Mouse (Mus musculus) thymus, adult 2 months (tissue): ENCODE results near the gene Limd2. TPM values are rescaled to one million over a fixed set of nuclear protein-coding genes. Genes with fewer than 3 reads are reported as not detected.

ENCODE experiments used
- DNase-seq: peaks from one replicate; pipeline ENCODE4 v3.0.0; 2021
- H3K27ac ChIP-seq: fragments of 200-500 bp; 2 replicates; pipeline ENCODE4 v1.5.1; 2012; ENCODE audit warnings: low read length, control low read depth; ENCODE audit not compliant: control insufficient read depth, insufficient read depth
- H3K27me3 ChIP-seq: fragments of 200-500 bp; 2 replicates; pipeline ENCODE4 v1.6.1; 2012; ENCODE audit warnings: mild to moderate bottlenecking, low read length, moderate library complexity, mixed read lengths; ENCODE audit not compliant: control insufficient read depth, insufficient read depth
- H3K36me3 ChIP-seq: fragments of 200-500 bp; 2 replicates; pipeline ENCODE4 v1.6.1; 2012; ENCODE audit warnings: mild to moderate bottlenecking, low read length, moderate library complexity; ENCODE audit not compliant: control insufficient read depth, insufficient read depth
- H3K4me1 ChIP-seq: fragments of 200-500 bp; replicated peaks from 2 replicates; pipeline ENCODE4 v1.6.1; 2012; ENCODE audit warnings: low read length; ENCODE audit not compliant: control insufficient read depth, insufficient read depth
- H3K4me3 ChIP-seq: fragments of 200-500 bp; 2 replicates; pipeline ENCODE4 v1.5.1; 2012; ENCODE audit warnings: mild to moderate bottlenecking, low read length, control low read depth, moderate library complexity; ENCODE audit not compliant: control insufficient read depth, insufficient read depth
- CTCF ChIP-seq: fragments of 200-500 bp; IDR thresholded peaks from 2 replicates; pipeline ENCODE4 v1.5.1; 2012; ENCODE audit warnings: mild to moderate bottlenecking, control low read depth, low read length, moderate library complexity, borderline replicate concordance; ENCODE audit not compliant: control insufficient read depth, poor library complexity, insufficient read depth; ENCODE audit errors: extremely low read depth
- POLR2A ChIP-seq: fragments of 200-500 bp; IDR thresholded peaks from 2 replicates; pipeline ENCODE4 v1.6.1; 2012; ENCODE audit warnings: mild to moderate bottlenecking, low read length, control low read depth, moderate library complexity; ENCODE audit not compliant: control insufficient read depth, poor library complexity, insufficient read depth; ENCODE audit errors: extremely low read depth
- WGBS: fragments of 180-500 bp; shearing (Covaris S2); methylation state at CpG from one replicate; pipeline ENCODE4 v1.1.7; 2018; 5-methylcytosine and 5-hydroxymethylcytosine counted together
- polyA plus RNA-seq: library from polyadenylated mRNA; depleted of rRNA; stranded (reverse); fragments of >200 nt; gene quantifications from 2 replicates; pipeline ENCODE4 v1.2.3, GENCODE M21; 2012

The Limd2 gene
- polyA plus RNA-seq, 1 experiment, result 594 TPM

DNA sequence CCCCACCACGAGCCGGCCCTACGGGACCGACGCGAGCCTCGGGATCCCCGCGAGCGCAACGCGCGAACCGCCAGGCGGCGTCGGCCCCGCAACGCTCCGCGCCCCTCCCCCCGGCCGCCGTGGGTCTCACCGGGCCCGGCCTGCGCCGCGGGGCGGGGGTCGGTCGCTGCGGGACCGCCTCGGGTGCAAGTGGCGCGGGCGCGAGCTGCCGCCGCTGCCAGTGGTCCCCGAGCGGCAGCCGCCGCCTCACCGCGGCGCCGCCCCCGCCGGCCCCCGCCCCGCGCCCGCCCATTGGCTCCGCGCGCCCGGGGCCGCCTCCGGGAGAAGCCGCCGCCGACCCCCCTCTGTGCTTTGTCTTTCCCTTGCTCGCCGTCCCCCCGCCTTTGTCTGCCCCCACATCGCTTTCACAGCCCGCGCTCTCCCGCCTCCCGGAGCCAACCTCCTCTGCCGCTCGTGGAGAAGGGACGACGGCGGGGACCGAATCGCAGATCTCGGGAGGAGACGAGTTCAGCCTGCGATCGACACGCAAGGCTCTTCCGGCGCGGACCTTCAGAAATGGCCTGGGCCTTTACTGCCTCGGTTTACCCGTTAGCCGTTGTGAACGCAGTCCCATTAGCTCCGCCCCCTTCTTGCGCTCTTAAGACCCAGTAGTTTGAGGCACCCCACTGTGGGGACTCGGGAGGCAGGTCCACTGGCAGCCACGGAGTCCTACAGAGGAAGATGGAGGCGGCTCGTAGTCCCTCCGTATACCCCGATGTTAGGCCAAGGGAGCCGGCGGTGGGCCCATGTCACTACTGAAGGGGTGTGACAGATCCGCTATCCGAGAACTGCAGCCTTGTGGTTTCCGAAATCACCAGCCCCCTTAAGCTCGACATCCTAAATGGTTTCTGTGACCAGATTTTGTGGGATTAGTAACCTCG is 479 bp downstream of the Limd2 start:
- H3K4me1 ChIP-seq, result peaks cover 47% of the 10 kb centered on the region

DNA sequence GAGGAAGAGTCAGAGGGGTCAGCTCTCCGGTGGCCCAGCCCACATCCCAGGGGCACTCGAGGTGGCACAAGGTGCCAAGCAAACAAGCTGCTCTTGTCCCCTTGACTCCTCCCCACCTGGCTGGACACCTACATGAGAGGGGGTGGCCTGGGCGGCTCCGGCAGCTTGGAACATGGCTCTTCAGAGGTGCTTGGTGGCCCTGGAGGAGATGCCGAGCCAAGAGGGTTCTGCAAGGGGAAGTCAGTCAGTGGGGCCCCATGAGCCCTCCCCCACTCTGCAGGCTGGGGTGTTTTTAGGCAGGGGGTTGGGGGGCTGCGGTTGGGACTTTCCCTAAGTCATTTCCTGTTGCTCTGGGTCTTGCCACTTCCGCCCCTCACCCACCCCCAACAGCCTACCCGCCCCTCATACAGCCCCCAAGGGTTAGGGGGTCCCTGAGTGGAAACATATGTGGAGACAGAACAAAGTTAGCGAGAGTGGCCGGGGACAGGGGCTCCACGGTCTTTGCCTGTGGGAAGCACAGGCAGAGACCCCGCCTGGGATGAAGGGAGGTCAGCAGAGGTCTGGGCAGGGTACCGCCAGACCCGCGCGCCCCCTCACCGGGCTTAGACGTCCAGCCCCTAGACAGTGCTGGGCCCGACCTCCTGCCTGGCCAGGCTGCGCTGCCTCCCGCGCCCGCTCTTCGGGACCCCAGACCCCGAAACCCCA is 1.3 kb downstream of the Limd2 start:
- peaks cover 40% of the 10 kb centered on the region for H3K4me1 ChIP-seq
- TF ChIP-seq POLR2A, result peak; percentile 87
- no peak for TF ChIP-seq CTCF
- DNase-seq, result peak; percentile 95
- H3K27ac ChIP-seq, result peak overlapping the region; percentile 99
- H3K27me3 ChIP-seq, result no peaks in the 10 kb centered on the region
- peak overlapping the region; percentile 97 for H3K4me3 ChIP-seq
- peaks cover 39% of the 10 kb centered on the region for H3K36me3 ChIP-seq
- under 1% methylated on average over 24 of the region's 25 CpGs for WGBS

More for the DNA sequence above, 479 bp downstream of the Limd2 start:
- Histone ChIP-seq H3K36me3 (peaks cover 32% of the 10 kb centered on the region), H3K27ac (peak overlapping the region; percentile 99), H3K4me3 (peak overlapping the region; percentile 97), H3K27me3 (no peaks in the 10 kb centered on the region)
- DNase-seq, result peak; percentile 89
- TF ChIP-seq POLR2A (peak; percentile 100), CTCF (no peak)
- WGBS, result 2% methylated on average over 104 of the region's 106 CpGs

DNA sequence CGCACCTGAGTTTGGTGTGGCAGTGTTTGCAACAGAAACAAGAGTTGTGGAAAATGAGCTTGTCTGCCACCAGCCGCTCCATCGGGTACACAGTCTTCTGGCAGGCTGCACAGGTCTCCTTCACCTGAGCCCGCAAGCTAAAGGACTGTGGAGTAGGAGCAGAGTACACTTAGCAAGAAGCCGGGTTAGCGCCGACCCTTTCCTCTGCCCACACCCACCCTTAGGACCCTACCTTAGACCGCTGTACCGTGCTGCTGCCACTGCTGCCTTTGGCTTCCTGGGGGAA is 1.8 kb downstream of the Limd2 start:
- TF ChIP-seq POLR2A, result no peak
- TF ChIP-seq CTCF, result no peak
- peaks cover 40% of the 10 kb centered on the region for H3K36me3 ChIP-seq
- H3K4me3 ChIP-seq, result peak overlapping the region; percentile 97
- 3% methylated on average over 9 of the region's 9 CpGs for WGBS
- no peaks in the 10 kb centered on the region for H3K27me3 ChIP-seq
- peak overlapping the region; percentile 97 for H3K27ac ChIP-seq
- H3K4me1 ChIP-seq, result peaks cover 43% of the 10 kb centered on the region
- no peak for DNase-seq

DNA sequence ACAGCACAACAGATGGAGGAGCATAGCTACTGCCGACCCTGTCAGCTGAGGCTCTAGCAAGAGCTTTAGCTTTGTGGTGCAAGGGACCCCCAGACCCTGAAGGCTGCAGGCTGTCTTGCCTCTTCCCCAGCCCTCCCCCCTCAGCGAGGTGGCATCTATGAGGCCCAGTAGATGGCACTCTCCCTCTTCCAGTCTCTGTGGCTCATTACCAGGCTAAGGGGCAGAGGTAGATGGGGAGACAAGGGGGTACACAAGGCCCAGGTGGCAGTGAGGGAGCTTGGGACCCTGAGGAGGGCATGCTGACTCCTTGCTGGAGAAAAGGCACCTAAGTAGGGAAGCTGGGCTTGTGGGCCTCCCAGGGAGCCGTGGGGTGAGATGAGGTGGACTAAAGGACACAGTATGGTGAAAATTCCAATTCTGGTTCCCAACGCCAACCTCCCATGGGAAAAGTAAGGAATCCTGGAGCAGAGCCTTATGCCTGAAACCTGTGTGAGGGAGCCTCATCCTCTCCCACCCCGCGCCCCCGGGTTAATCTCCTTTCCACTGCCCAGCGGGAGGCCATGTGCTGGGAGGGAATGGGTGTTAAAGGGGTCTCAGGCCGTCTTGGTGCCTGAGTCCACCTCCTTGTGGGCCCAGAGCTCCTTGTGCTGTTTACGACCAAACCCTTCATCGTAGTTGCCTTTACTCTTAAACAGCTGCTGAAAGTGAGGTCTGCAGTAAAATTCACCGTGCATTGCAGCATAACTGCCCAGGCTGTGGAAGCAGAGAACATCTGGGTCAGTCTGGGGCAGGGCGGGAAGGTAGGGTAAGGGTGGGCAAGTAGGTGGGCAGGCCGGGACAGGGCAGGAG is 2.4 kb downstream of the Limd2 start:
- Histone ChIP-seq H3K27ac (peak overlapping the region; percentile 97), H3K36me3 (peaks cover 40% of the 10 kb centered on the region), H3K4me1 (peaks cover 44% of the 10 kb centered on the region), H3K4me3 (peak overlapping the region; percentile 97), H3K27me3 (no peaks in the 10 kb centered on the region)
- no peak for TF ChIP-seq POLR2A
- peak; percentile 83 for TF ChIP-seq CTCF
- peak; percentile 75 for DNase-seq
- WGBS, result 26% methylated on average over 14 of the region's 14 CpGs

DNA sequence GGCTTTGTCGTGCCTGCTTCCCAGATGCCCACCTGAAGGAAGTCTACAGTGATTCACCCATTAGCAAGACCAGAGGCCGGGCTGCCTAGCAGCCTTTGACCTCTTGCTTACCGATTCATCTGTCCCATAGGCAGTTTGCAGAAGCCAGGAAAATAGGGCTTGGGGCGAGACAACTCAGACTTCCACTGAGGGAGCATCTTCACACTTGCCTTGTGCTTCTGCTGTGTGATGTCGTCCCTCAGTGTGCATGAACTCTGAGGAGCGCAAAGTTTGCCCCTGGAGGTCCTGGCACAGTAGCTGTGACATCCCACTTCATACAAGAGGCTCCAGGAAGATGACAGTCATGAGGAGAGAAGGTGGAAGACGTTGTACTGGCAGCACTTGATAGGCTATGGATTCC is 3.5 kb downstream of the Limd2 start:
- Histone ChIP-seq H3K4me3 (peak overlapping the region; percentile 10), H3K27ac (peak overlapping the region; percentile 6; the same call in 1 of the 2 replicates), H3K36me3 (peaks cover 40% of the 10 kb centered on the region), H3K27me3 (no peaks in the 10 kb centered on the region), H3K4me1 (peaks cover 40% of the 10 kb centered on the region)
- no peak for TF ChIP-seq CTCF
- TF ChIP-seq POLR2A, result no peak
- WGBS, result 84% methylated on average over 7 of the region's 7 CpGs
- DNase-seq, result no peak

DNA sequence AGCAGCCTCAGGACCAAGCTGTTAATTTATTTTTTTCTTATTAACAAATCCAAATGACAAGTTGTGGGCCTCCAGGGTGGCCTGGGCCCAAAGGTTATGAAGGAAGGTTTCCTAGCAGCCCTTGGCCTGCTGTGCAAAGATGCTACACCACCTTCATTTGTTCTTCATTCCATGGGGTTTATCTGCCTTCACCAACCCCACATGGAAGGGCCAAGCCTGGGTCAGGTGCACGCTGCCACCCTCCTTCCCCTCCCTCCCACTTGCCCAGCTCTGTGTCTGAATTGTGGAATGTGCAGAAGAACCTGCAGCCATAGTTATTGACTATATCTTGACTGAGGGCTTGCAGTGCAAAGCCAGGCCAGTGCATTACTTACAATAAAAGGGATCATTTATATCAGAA is 4.4 kb downstream of the Limd2 start:
- peaks cover 31% of the 10 kb centered on the region for H3K4me1 ChIP-seq
- peaks cover 49% of the 10 kb centered on the region for H3K36me3 ChIP-seq
- no peak for DNase-seq
- H3K4me3 ChIP-seq, result no peak overlapping the region
- H3K27ac ChIP-seq, result peak overlapping the region; percentile 33; the same call in 1 of the 2 replicates
- TF ChIP-seq CTCF, result no peak
- TF ChIP-seq POLR2A, result no peak
- H3K27me3 ChIP-seq, result no peaks in the 10 kb centered on the region
- 97% methylated on average over 1 of the region's 1 CpGs for WGBS
